Mouse (Mus musculus): ENCODE data around the gene Ccnd1. TPM values are rescaled to one million over a fixed set of nuclear protein-coding genes. Genes with fewer than 3 reads are reported as not detected.

Gene Ccnd1
- polyA plus RNA-seq, 1 experiment from 2014 or later: 152 TPM

GRCm38 (mm10) chr7:144963911-144964310, 24.2 kb upstream of the Ccnd1 start:
- Histone ChIP-seq H3K4me3 (no peak overlapping the region), H3K4me1 (peaks cover 13% of the 10 kb centered on the region), H3K36me3 (no peaks in the 10 kb centered on the region), H3K27ac (no peak overlapping the region), H3K27me3 (ENCODE audit: low read depth, poor library complexity, severe bottlenecking) (no peaks in the 10 kb centered on the region), H3K9me3 (replicated peaks) (no peaks in the 10 kb centered on the region)
- no peak for DNase-seq (ENCODE audit: low spot score)
- 89% methylated on average over 1 of the region's 1 CpGs for WGBS

DNA sequence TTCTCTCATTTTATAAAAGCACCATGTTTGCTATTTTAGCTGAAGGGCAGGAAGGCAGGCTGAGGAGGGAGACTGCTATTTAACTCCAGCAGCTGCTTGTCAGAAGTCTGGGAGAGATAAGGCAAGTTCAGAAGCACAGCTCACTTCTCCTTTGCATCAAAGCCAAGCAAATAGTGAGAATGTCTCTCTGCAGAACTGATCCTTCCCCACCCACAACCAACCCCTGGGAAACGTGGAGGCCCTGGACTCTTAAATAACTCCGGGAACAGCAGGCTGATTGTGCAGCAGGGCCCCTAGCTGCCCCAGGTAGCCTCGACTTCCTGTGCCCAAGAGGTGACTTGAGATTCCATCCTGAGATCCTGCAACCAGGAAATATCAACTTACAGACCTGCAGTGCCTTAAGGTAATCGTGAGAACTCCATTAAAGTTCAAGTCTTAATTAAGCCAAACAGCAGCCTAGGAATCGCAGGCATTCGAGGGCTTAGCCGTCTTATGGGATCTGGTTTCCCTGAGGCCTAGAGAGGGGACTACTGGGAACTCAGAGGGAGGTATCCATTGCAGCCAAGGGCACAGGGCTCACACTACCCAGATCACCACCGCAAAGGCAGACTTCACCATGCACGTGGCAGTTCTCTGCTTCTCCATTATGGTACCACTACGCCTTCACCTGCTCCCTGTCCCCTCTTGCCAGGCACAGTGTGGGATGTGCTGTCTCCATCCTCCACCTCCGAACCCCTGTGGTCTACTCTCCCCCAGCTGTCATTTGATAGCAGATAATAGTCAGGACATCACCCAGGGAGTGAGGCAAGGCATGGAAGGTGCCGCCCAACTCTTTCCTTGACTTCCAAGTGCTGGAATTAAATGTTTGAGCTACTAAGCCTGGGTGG, 19.0 kb upstream of the Ccnd1 start:
- Histone ChIP-seq H3K4me3 (no peak overlapping the region), H3K36me3 (no peaks in the 10 kb centered on the region), H3K9me3 (replicated peaks) (no peaks in the 10 kb centered on the region), H3K4me1 (peaks cover 27% of the 10 kb centered on the region), H3K27ac (peak overlapping the region; percentile 80), H3K27me3 (ENCODE audit: low read depth, poor library complexity, severe bottlenecking) (no peaks in the 10 kb centered on the region)
- no peak for DNase-seq (ENCODE audit: low spot score)
- WGBS: 50% methylated on average over 12 of the region's 12 CpGs

DNA sequence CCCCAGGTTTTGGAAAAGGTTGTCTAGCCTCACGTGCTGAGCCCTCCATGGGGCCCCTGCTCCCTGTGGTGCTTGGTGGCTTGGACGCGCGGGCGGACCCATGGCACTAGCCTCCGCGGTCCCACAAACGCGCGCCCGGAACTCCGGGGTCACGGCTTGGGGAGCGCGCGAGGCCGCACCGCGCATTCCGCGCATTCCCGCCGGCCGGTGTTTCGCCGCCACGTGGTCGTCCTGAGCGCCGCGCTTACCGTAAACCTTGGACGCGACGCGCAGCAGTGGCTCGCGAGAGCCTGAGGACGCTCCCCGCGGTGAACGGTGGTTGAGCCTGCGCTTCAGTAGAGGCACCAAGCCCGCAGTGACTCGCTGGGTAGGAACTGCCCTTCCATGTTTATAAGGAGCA, 3.5 kb upstream of the Ccnd1 start:
- WGBS: under 1% methylated on average over 45 of the region's 45 CpGs

GRCm38 (mm10) chr7:144942744-144943135, 3.0 kb upstream of the Ccnd1 start:
- Histone ChIP-seq H3K9me3 (replicated peaks) (no peaks in the 10 kb centered on the region), H3K4me3 (peak overlapping the region; percentile 89), H3K36me3 (0 out of 2 replicates have a peak, but pooled peaks cover 3% of the 10 kb centered on the region), H3K27me3 (ENCODE audit: low read depth, poor library complexity, severe bottlenecking) (no peaks in the 10 kb centered on the region), H3K27ac (peak overlapping the region; percentile 96), H3K4me1 (peaks cover 48% of the 10 kb centered on the region)
- DNase-seq (ENCODE audit: low spot score): peak; percentile 74
- WGBS: under 1% methylated on average over 20 of the region's 20 CpGs

More for the DNA sequence above, 3.5 kb upstream of the Ccnd1 start:
- no peaks in the 10 kb centered on the region for H3K9me3 ChIP-seq (replicated peaks)
- peaks cover 44% of the 10 kb centered on the region for H3K4me1 ChIP-seq
- H3K4me3 ChIP-seq: peak overlapping the region; percentile 89
- no peaks in the 10 kb centered on the region for H3K27me3 ChIP-seq (ENCODE audit: low read depth, poor library complexity, severe bottlenecking)
- peak overlapping the region; percentile 96 for H3K27ac ChIP-seq
- no peaks in the 10 kb centered on the region for H3K36me3 ChIP-seq
- DNase-seq (ENCODE audit: low spot score): peak; percentile 92

GRCm38 (mm10) chr7:144942071-144942743, 2.5 kb upstream of the Ccnd1 start:
- Histone ChIP-seq H3K36me3 (peaks cover 8% of the 10 kb centered on the region), H3K4me1 (peaks cover 54% of the 10 kb centered on the region), H3K27me3 (ENCODE audit: low read depth, poor library complexity, severe bottlenecking) (no peaks in the 10 kb centered on the region), H3K4me3 (peak overlapping the region; percentile 89), H3K27ac (peak overlapping the region; percentile 96), H3K9me3 (replicated peaks) (no peaks in the 10 kb centered on the region)
- DNase-seq (ENCODE audit: low spot score): peak; percentile 77
- WGBS: under 1% methylated on average over 35 of the region's 35 CpGs

- under 1% methylated on average over 39 of the region's 39 CpGs for WGBS
- H3K36me3 ChIP-seq: peaks cover 17% of the 10 kb centered on the region
- H3K27me3 ChIP-seq (ENCODE audit: low read depth, poor library complexity, severe bottlenecking): no peaks in the 10 kb centered on the region
- peak overlapping the region; percentile 96 for H3K27ac ChIP-seq
- no peaks in the 10 kb centered on the region for H3K9me3 ChIP-seq (replicated peaks)
- peaks cover 62% of the 10 kb centered on the region for H3K4me1 ChIP-seq
- H3K4me3 ChIP-seq: peak overlapping the region; percentile 89
- DNase-seq (ENCODE audit: low spot score): peak; percentile 96
These were observed 1.6 kb upstream of the Ccnd1 start for GRCm38 (mm10) chr7:144941242-144941831.

GRCm38 (mm10) chr7:144940585-144940984, 860 bp upstream of the Ccnd1 start:
- DNase-seq (ENCODE audit: low spot score): no peak
- H3K27ac ChIP-seq: peak overlapping the region; percentile 96
- WGBS: under 1% methylated on average over 11 of the region's 11 CpGs
- peaks cover 24% of the 10 kb centered on the region for H3K36me3 ChIP-seq
- H3K4me3 ChIP-seq: peak overlapping the region; percentile 89
- peaks cover 66% of the 10 kb centered on the region for H3K4me1 ChIP-seq
- H3K9me3 ChIP-seq (replicated peaks): no peaks in the 10 kb centered on the region
- H3K27me3 ChIP-seq (ENCODE audit: low read depth, poor library complexity, severe bottlenecking): no peaks in the 10 kb centered on the region

DNA sequence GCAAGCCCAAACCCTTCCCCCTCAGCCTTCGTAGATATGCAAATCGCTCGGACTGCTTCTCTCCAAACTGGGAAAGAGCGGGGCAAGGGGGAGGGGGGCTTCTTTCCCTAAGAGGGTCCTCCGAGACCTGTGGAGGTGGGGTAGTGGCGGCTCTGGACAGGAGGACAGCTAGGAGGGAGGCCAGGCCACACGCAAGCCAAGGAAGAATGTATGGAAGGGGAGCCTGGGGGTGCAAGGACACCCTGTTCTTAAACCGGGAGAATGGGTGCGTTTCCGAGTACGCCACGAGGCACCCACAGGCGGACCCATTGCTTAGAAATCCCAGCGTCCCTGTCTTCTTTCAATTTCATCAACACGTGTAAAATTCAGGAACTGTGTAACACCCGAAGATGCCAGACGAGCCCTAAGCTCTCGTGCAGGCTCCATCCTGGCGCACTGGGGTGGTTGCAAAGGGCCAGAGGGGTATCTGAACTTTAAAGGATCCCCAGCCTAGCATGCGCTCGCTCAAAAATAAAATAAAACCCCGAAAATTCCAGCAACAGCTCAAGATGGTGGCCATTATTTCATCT, 362 bp upstream of the Ccnd1 start:
- peak overlapping the region; percentile 89 for H3K4me3 ChIP-seq
- under 1% methylated on average over 22 of the region's 22 CpGs for WGBS
- peaks cover 66% of the 10 kb centered on the region for H3K4me1 ChIP-seq
- no peaks in the 10 kb centered on the region for H3K27me3 ChIP-seq (ENCODE audit: low read depth, poor library complexity, severe bottlenecking)
- peak overlapping the region; percentile 96 for H3K27ac ChIP-seq
- H3K9me3 ChIP-seq (replicated peaks): no peaks in the 10 kb centered on the region
- DNase-seq (ENCODE audit: low spot score): peak; percentile 90
- H3K36me3 ChIP-seq: peaks cover 29% of the 10 kb centered on the region

- no peaks in the 10 kb centered on the region for H3K9me3 ChIP-seq (replicated peaks)
- under 1% methylated on average over 32 of the region's 32 CpGs for WGBS
- peak overlapping the region; percentile 89 for H3K4me3 ChIP-seq
- H3K4me1 ChIP-seq: peaks cover 68% of the 10 kb centered on the region
- no peaks in the 10 kb centered on the region for H3K27me3 ChIP-seq (ENCODE audit: low read depth, poor library complexity, severe bottlenecking)
- peaks cover 42% of the 10 kb centered on the region for H3K36me3 ChIP-seq
- peak overlapping the region; percentile 96 for H3K27ac ChIP-seq
- DNase-seq (ENCODE audit: low spot score): peak; percentile 64
These were observed 923 bp downstream of the Ccnd1 start for GRCm38 (mm10) chr7:144938661-144939343.

- peak overlapping the region; percentile 96 for H3K27ac ChIP-seq
- peak overlapping the region; percentile 89 for H3K4me3 ChIP-seq
- no peaks in the 10 kb centered on the region for H3K27me3 ChIP-seq (ENCODE audit: low read depth, poor library complexity, severe bottlenecking)
- WGBS: 2% methylated on average over 39 of the region's 39 CpGs
- peaks cover 63% of the 10 kb centered on the region for H3K4me1 ChIP-seq
- no peaks in the 10 kb centered on the region for H3K9me3 ChIP-seq (replicated peaks)
- H3K36me3 ChIP-seq: peaks cover 50% of the 10 kb centered on the region
- peak; percentile 58 for DNase-seq (ENCODE audit: low spot score)
These were observed 1.7 kb downstream of the Ccnd1 start for GRCm38 (mm10) chr7:144937899-144938517.

DNA sequence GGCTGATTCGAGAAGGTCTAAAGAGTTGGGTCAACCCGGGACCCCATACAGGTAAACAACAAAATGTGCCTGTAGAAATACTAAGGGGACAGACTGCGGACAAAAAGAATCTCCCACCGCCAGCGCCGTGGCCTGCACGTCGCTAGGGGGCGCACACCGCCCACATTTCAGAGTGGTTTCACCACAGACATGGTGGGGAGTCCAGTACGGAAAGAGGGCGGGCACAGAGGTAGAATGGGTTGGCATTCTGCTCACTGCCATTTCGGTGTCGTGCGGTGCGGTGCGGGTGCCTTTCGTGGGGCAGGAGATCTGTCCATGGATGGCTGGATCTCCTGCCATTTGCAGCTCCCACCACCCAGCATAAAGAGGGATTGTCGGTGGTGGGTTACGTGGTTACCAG, 2.2 kb downstream of the Ccnd1 start:
- peak overlapping the region; percentile 96 for H3K27ac ChIP-seq
- peak overlapping the region; percentile 89 for H3K4me3 ChIP-seq
- WGBS: 5% methylated on average over 20 of the region's 20 CpGs
- no peaks in the 10 kb centered on the region for H3K9me3 ChIP-seq (replicated peaks)
- peaks cover 55% of the 10 kb centered on the region for H3K36me3 ChIP-seq
- no peaks in the 10 kb centered on the region for H3K27me3 ChIP-seq (ENCODE audit: low read depth, poor library complexity, severe bottlenecking)
- peak; percentile 95 for DNase-seq (ENCODE audit: low spot score)
- peaks cover 63% of the 10 kb centered on the region for H3K4me1 ChIP-seq
